Mouse (Mus musculus) bone marrow, adult 2 months (tissue): ENCODE data around the gene Dnase1l2. TPM values are rescaled to one million over a fixed set of nuclear protein-coding genes. Genes with fewer than 3 reads are reported as not detected.

Source experiments
- H3K27ac ChIP-seq: fragments of 200-500 bp; 2 replicates; pipeline ENCODE4 v1.5.1; 2012; ENCODE audit warnings: low read depth, mild to moderate bottlenecking, control low read depth, inconsistent platforms, low read length; ENCODE audit not compliant: control insufficient read depth, poor library complexity, insufficient read depth
- H3K4me1 ChIP-seq: fragments of 200-500 bp; 2 replicates; pipeline ENCODE4 v1.6.1; 2011; ENCODE audit warnings: low read length; ENCODE audit not compliant: control insufficient read depth, insufficient read depth
- H3K4me3 ChIP-seq: fragments of 200-500 bp; replicated peaks from 2 replicates; pipeline ENCODE3; 2011; ENCODE audit warnings: mild to moderate bottlenecking, low read depth, low read length, control low read depth; ENCODE audit not compliant: control insufficient read depth
- CTCF ChIP-seq: fragments of 200-500 bp; IDR thresholded peaks from 2 replicates; pipeline ENCODE4 v1.5.1; 2011; ENCODE audit warnings: low read length, control low read depth; ENCODE audit not compliant: control insufficient read depth, insufficient read depth
- POLR2A ChIP-seq: fragments of 200-500 bp; IDR thresholded peaks from 2 replicates; pipeline ENCODE4 v1.6.1; 2011; ENCODE audit warnings: low read depth, mild to moderate bottlenecking, control low read depth, low read length, borderline replicate concordance; ENCODE audit not compliant: control insufficient read depth
- WGBS: fragments of 180-500 bp; shearing (Covaris S2); methylation state at CpG from one replicate; pipeline ENCODE4 v1.1.7; 2018; 5-methylcytosine and 5-hydroxymethylcytosine counted together
- polyA plus RNA-seq: library from polyadenylated mRNA; stranded (reverse); fragments of >200 nt; gene quantifications from 2 replicates; pipeline ENCODE4 v1.2.4, GENCODE M21; 2011; ENCODE audit warnings: low replicate concordance; ENCODE audit not compliant: missing spikeins, insufficient read depth, insufficient read length

Gene Dnase1l2
- polyA plus RNA-seq, 1 experiment, result 21.3 TPM

DNA sequence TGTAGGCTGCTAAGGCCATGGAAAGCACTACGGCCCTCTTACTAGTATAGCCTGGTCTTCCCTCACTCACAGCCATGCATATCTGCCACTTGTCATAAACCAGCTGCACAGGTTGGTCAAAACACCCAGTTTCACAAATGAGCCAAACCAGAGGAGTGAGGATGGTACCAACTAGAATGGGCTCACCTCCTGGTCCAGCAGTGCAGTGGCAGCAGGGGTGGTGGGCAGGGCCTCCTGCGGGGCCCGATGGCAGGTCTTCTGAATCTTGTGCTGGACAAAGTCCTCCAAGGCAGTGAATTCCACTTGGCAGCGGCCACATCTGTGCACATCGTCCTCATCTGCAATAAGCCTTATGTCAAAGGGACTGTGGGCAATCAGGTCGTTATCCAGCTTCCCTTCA lies 8.3 kb upstream of the Dnase1l2 start:
- Histone ChIP-seq H3K27ac (no peak overlapping the region), H3K4me1 (no peaks in the 10 kb centered on the region), H3K4me3 (no peak overlapping the region)
- TF ChIP-seq CTCF, result no peak
- no peak for TF ChIP-seq POLR2A
- 88% methylated on average over 6 of the region's 6 CpGs for WGBS

DNA sequence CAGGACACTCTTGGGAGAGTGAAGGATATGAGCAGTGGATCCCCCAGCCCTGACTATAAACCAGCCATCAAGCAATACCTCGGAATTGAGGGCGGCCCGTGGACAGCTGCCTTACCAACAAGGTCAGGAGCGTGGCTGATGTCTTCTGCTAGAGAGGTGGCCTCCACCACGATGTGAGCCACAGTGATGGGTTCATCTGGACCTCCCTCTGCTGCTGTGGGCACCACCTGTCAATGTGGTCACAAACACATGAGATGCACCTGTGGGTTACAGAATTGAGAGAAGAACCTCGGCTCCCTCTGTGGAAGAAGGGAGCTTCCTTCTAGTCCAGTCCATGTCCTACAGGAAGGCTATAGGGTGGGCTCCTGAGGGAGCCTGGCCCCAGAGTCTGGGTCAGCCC lies 6.6 kb upstream of the Dnase1l2 start:
- WGBS, result 83% methylated on average over 6 of the region's 6 CpGs
- H3K4me3 ChIP-seq, result no peak overlapping the region
- TF ChIP-seq POLR2A, result no peak
- TF ChIP-seq CTCF, result no peak
- H3K27ac ChIP-seq, result no peak overlapping the region
- no peaks in the 10 kb centered on the region for H3K4me1 ChIP-seq

DNA sequence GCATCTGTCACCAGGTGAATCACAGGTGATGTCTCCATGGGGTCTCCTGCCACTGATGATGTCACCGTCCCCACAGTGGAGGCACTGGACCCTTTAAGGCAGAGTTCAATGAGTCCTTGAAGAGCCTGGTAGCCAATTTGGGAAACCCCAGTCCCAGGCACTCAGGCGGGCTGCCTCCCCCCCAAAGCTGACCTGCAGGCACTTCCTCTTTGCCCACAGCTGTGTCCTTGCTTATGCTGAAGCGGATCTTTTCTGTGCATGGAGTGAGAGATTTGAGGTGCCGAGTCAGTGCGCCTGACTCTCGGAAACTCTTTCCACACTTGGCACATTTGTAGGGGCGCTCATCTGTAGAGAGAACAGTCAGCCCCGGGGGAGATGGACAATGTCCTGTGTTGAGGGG lies 3.7 kb upstream of the Dnase1l2 start:
- TF ChIP-seq CTCF (no peak), POLR2A (no peak)
- H3K27ac ChIP-seq, result no peak overlapping the region
- no peaks in the 10 kb centered on the region for H3K4me1 ChIP-seq
- no peak overlapping the region for H3K4me3 ChIP-seq
- WGBS, result 53% methylated on average over 8 of the region's 8 CpGs

DNA sequence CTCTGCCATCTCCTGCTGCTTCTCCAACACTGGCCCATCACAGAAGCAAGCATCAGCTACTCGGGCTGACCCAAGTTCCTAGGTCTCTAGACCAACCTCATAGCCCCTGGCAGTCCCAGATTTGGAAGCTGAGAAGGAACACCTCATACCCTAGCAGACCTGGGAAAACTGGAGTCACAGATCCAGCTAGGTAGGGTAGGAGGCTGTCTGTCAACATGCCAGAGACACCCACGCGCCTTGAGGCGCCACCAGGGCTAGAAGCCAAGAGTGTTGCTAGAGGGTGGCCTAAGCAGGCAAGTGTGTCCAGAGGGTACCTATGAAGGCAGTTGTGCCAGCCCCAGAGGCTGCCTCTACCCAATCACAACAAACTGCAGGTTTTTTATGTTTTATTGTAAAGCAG lies 504 bp upstream of the Dnase1l2 start:
- Histone ChIP-seq H3K4me1 (no peaks in the 10 kb centered on the region), H3K4me3 (no peak overlapping the region), H3K27ac (no peak overlapping the region)
- no peak for TF ChIP-seq CTCF
- no peak for TF ChIP-seq POLR2A
- 87% methylated on average over 4 of the region's 4 CpGs for WGBS

DNA sequence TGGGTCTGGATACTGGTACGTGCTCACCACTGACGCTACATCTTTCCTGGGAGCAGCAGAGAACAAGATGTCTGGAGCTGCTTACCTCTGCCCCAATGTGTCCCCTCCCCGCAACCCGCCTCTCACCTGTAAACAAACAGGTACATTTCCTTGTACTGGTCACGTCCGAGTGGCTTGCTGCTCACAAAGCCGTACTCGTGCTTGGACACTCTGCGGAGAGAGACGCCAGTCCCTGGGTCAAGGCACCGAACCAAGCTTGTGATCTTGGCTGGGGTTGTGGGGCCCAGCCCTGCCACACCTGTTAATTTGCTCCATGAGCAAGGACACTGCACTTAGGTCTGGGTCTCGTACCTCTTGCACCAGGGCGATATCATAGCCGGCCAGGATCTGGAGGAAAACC lies 798 bp downstream of the Dnase1l2 start:
- TF ChIP-seq POLR2A (no peak), CTCF (no peak)
- 92% methylated on average over 14 of the region's 14 CpGs for WGBS
- Histone ChIP-seq H3K4me3 (no peak overlapping the region), H3K4me1 (no peaks in the 10 kb centered on the region), H3K27ac (no peak overlapping the region)

DNA sequence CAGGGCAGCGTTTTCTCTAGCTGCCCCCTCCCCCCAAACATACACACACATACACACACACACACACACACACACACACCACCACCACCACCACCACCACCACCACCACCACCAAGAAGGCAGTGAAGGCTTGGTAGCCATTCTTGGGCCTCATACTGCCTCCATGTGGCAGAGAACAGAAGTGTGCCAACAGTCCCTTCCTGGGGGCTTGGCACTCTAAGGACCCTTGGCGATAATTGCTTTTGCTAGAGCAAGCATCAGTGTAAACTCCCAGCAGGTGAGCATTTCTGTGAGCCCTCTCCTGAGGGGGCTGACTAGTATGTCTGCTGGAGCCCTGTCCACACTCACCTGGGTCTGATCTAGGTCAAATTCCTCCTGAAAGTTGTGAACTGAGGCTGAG lies 1.8 kb downstream of the Dnase1l2 start:
- Histone ChIP-seq H3K27ac (no peak overlapping the region), H3K4me3 (no peak overlapping the region), H3K4me1 (no peaks in the 10 kb centered on the region)
- TF ChIP-seq CTCF (peak; percentile 16; the same call in 1 of the 2 replicates), POLR2A (no peak)
- WGBS, result 78% methylated on average over 2 of the region's 2 CpGs

DNA sequence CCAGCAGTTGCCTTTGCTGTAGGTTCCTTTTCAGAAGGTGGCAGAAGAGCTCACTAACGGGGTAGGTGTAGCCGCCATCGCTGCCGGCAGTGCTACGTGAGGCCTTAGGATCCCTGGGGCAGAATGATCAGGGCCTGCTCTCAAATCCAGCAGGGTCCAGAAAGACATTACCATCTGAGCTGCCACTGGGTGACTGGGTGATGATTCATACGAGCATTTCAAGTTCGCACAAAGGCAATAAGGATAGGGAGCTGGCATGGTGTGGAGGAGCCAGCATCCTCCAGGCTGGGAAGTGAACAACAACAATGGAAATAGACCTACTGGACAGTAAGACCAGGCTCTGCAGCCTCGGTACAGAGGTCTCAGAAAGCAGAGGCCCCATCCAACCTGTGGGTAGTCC lies 2.5 kb downstream of the Dnase1l2 start:
- TF ChIP-seq CTCF (no peak), POLR2A (no peak)
- Histone ChIP-seq H3K4me1 (no peaks in the 10 kb centered on the region), H3K27ac (no peak overlapping the region), H3K4me3 (no peak overlapping the region)
- WGBS, result 91% methylated on average over 8 of the region's 8 CpGs

DNA sequence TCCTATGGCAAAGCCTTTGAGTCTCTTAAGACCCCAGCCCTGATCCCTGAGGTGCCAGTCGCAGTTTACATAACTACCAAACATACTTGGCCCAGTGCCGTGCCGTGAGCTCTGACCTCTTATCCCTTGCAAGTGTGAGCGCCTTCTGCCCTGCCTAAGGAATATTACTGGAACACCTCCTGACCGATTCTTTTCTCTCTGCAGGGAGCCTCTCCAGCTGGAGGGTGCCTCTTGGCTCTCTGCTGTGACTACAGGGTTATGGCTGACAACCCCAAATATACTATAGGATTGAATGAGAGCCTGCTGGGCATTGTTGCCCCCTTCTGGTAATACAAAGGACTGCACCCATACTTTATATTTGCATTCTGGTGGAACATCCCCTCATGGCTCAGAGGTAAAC lies 5.9 kb downstream of the Dnase1l2 start:
- no peak overlapping the region for H3K4me3 ChIP-seq
- WGBS, result 82% methylated on average over 5 of the region's 5 CpGs
- no peaks in the 10 kb centered on the region for H3K4me1 ChIP-seq
- H3K27ac ChIP-seq, result no peak overlapping the region
- TF ChIP-seq CTCF (peak; percentile 12; the same call in 1 of the 2 replicates), POLR2A (no peak)
